Mouse (Mus musculus) heart, postnatal 4 days (tissue): ENCODE results near the gene Cd3eap. TPM values are rescaled to one million over a fixed set of nuclear protein-coding genes. Genes with fewer than 3 reads are reported as not detected.

Experiments used
- DNase-seq: peaks from one replicate; pipeline ENCODE4 v3.0.0; 2021
- microRNA-seq, 2 experiments: library from miRNA; unstranded; fragments of <30 nt; microRNA quantifications; one replicate each; pipeline ENCODE4 v1.2.0; 2021 to 2022
- total RNA-seq, 2 experiments: library from RNA; stranded (reverse); gene quantifications; 2 replicates each; pipeline ENCODE4 v1.2.3; 2021

Cd3eap gene
- total RNA-seq, 2 experiments from 2014 or later = 9.0 to 9.5 TPM

DNA sequence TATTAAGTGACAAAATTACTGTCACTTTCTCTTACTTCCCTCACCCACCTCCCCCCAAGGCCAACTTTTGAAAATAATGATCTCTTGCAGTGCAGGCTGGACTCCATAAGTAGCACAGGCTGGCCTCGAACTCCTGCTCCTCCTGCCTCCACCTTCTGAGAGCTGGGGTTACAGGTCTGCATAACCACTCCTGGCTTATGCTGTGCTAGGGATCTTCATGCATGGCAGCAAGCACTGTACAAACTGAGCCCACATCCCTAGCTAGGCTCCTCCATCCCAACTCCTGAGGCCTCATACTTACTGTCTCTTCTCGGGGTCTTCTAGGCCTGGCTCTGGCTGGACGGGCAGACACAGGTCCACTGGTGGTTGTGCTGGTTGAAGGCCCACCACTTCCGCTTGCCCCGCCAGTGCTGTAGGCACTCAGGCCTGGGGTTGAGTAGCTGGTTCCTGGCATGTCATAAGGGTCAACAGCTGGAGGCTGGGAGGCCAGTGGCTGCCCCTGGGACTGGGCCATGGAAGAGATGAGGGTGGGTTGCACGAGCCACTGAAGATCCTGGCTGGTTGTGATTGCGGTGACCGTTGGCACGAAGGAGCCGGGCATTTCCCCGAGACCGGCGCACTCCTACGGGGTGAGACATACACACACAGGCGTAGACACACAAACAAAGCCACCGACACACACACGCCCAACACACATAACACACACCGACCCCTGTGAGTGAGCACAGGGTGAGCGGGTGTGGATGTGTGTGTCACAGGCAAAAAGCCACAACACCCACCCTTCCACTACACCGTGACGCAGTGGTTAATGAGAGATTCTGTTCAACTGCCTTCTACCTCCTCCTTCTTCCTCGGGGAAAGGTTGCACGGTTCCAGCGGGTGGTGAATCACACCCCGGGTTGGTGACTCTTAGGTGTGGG is 52.2 kb downstream of the Cd3eap start:
- DNase-seq = no peak

Small RNA genes within 50 kb of the gene (microRNA-seq; reads per million reads assigned to microRNA genes)
- gene Mir343 = 0 reads per million in 2 experiments

Other genes starting within 250 kb of the Cd3eap start
- under 1 TPM; 0.33 to 0.56 TPM for gene Gm4969, start 241.1 kb downstream of the Cd3eap start, total RNA-seq
- gene Fbxo46, start 239.6 kb downstream of the Cd3eap start, total RNA-seq = 1 to 10 TPM; 5.5 to 7.2 TPM
- gene Qpctl, start 210.2 kb downstream of the Cd3eap start, total RNA-seq = 1 to 10 TPM; 6.9 to 7.7 TPM
- gene Snrpd2, start 209.8 kb downstream of the Cd3eap start, total RNA-seq = 10 to 100 TPM; 95.2 to 99.9 TPM
- 1 to 10 TPM; 1.3 TPM for gene Gipr, start 193.4 kb downstream of the Cd3eap start, total RNA-seq
- 10 to 100 TPM; 70.6 to 77.3 TPM for gene Eml2, start 183.1 kb downstream of the Cd3eap start, total RNA-seq
- 1 to 10 TPM; 6.7 to 8.1 TPM for gene Gpr4, start 146.9 kb downstream of the Cd3eap start, total RNA-seq
- gene Opa3, start 131.1 kb downstream of the Cd3eap start, total RNA-seq = 10 to 100 TPM; 54.7 to 60.0 TPM
- 100 to 1,000 TPM; 117 to 119 TPM for gene Vasp, start 87.7 kb downstream of the Cd3eap start, total RNA-seq
- gene Ppm1n, start 79.4 kb downstream of the Cd3eap start, total RNA-seq = under 1 TPM in 1 of 2 experiments, not detected in 1; 0.26 TPM
- 10 to 100 TPM; 30.2 to 32.3 TPM for gene Rtn2, start 76.9 kb downstream of the Cd3eap start, total RNA-seq
- under 1 TPM; 0.52 to 0.86 TPM for gene Fosb, start 49.4 kb downstream of the Cd3eap start, total RNA-seq
- gene Ercc1, start 14.7 kb downstream of the Cd3eap start, total RNA-seq = 10 to 100 TPM; 42.4 to 43.5 TPM
- 10 to 100 TPM; 39.0 to 47.2 TPM for gene Ppp1r13l, start 266 bp upstream of the Cd3eap start, total RNA-seq
- gene Ercc2, start 22.5 kb upstream of the Cd3eap start, total RNA-seq = 10 to 100 TPM; 13.8 to 18.6 TPM
- gene Klc3, start 44.6 kb upstream of the Cd3eap start, total RNA-seq = under 1 TPM; 0.33 to 0.36 TPM
- gene Ckm, start 45.3 kb upstream of the Cd3eap start, total RNA-seq = 1,000 to 10,000 TPM; 2,784 to 3,078 TPM
- gene Mark4, start 99.3 kb upstream of the Cd3eap start, total RNA-seq = 10 to 100 TPM; 28.8 to 30.3 TPM
- 1 to 10 TPM in 1 of 2 experiments, under 1 TPM in 1; 0.93 to 1.1 TPM for gene Exoc3l2, start 103.8 kb upstream of the Cd3eap start, total RNA-seq
- 1 to 10 TPM; 2.0 to 2.5 TPM for gene Bloc1s3, start 148.9 kb upstream of the Cd3eap start, total RNA-seq
- gene Trappc6a, start 148.9 kb upstream of the Cd3eap start, total RNA-seq = 10 to 100 TPM; 45.8 to 46.8 TPM
- gene Nkpd1, start 158.4 kb upstream of the Cd3eap start, total RNA-seq = not detected
- 10 to 100 TPM; 45.4 to 45.6 TPM for gene Ppp1r37, start 203.6 kb upstream of the Cd3eap start, total RNA-seq
- gene Zfp296, start 217.8 kb upstream of the Cd3eap start, total RNA-seq = under 1 TPM in 1 of 2 experiments, not detected in 1; 0.17 TPM
- 10 to 100 TPM; 55.3 to 61.1 TPM for gene Gemin7, start 218.1 kb upstream of the Cd3eap start, total RNA-seq
- 10 to 100 TPM; 33.0 to 33.7 TPM for gene Clasrp, start 245.0 kb upstream of the Cd3eap start, total RNA-seq